Mouse (Mus musculus): ENCODE results near the gene Pigz.
"Not testable (repeated sequence)": the region's sequence is repeated elsewhere in the genome, so short reads cannot be mapped to it uniquely, and the experiment has no call there.

Pigz gene

GRCm38 (mm10) chr16:31931330-31931729 lies 2.3 kb upstream of the Pigz start:
- no peak for DNase-seq (ENCODE audit: low read depth in 2 of 2, low spot score in 2 of 2)

GRCm38 (mm10) chr16:31932255-31932654 lies 1.4 kb upstream of the Pigz start:
- no peak for DNase-seq (ENCODE audit: low read depth in 2 of 2, low spot score in 2 of 2)

GRCm38 (mm10) chr16:31932840-31933697 lies 582 bp upstream of the Pigz start:
- DNase-seq (ENCODE audit: low read depth in 2 of 2, low spot score in 2 of 2): peak; percentile 68 to 76

DNA sequence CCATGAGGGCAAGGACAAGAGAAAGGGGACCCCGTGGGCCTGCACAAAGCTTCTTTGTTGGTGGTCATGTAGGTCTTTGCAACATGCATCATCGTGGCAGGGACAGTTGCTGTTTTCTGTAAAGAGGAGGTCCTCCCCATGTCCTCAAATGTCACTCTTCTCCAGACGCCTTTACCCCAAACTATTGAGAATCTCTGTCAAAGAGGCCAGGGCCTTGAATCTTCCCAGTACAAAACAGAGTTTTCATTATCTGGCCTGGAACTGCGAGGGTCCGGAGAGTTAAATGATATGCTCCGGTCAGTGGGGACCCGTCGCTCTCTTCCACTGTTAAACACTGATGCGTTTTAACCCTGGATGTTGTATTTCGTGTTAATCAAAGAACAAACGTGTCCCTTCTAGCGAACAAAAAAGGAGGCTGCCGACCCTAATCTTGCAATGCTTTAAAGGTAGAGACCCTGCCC lies 929 bp downstream of the Pigz start:
- DNase-seq (ENCODE audit: low read depth in 2 of 2, low spot score in 2 of 2): no peak

DNA sequence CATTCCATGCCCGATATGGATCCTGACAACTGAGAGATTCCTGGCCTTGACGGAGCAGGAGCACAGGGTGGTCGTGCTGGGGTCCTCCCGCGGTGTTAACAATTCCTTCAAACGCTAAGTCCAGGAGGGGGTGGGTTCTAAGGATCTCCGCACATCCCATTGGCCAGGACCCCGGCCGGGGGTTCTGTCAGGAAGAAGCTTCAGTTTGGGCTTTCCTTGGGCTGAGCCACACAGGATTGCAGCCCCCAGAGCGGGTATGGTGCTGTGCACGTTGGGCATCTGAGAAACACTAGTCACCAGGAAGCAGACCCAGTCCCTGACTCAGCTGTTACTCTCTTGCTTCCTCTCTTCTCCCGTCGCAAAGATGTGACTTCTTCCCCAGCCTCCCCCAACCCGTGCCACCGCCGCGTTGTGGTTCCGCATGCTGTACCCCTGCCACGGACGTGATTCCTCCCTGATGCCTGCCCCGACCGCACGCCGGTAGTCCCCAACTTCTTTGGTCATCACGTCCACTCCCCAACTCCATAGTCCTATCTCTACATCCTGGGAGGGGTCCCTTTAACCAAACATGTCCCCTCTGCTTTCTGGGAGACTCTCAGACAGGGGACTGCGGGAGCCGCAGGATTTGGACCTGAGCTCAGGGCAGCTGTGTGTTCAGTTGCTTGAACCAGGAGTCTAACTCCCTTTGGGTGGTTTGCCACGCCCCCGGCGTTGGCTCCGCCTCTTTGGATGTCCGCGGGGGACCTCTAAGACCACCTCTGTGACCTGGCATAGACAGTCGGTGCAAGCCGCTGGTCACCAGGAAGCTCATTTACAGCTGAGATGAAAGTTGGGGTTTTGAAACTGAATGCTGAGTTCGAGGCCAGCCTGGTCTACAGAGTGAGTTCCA lies 1.7 kb downstream of the Pigz start:
- no peak for DNase-seq (ENCODE audit: low read depth in 2 of 2, low spot score in 2 of 2)

DNA sequence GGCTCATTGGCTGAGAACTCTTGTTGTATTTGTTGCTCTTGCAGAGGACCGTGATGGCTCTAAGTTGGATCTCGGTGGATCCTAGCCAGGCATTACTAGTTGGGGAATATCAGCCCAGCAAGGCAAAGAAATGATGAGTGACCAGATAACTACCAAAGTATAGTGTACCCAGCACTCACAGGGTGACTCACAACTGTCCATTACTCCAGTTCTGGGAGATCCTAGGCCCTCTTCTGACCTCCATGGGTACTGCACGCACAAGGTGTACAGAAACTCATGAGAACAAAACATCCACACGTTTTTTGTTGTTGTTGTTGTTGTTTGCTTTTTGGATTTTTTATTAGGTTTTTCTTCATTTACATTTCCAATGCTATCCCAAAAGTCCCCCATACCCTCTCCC lies 2.9 kb downstream of the Pigz start:
- no peak for DNase-seq (ENCODE audit: low read depth in 2 of 2, low spot score in 2 of 2)

- no peak for DNase-seq (ENCODE audit: low read depth in 2 of 2, low spot score in 2 of 2)
These were observed 5.2 kb downstream of the Pigz start for GRCm38 (mm10) chr16:31938856-31939255.

DNA sequence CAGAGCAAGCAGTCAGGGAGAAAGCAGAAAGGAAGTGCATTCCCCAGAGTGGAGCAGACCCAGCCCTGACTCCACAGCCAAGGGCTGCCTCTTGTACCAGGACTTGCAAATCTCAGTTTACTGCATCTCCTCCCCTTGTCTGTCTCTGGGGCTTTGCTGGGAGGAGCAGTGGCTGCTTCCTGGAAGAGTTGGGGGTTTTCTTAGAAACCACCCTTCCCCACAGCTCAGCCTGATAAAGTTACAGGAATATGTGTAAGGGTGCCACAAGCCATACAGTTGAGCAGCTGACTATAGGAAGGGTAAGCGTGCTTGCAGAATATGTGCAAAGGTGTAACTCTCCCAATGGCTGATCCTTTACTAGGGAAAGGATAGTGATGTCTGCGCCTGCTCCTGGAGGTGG lies 6.9 kb downstream of the Pigz start:
- DNase-seq (ENCODE audit: low read depth in 2 of 2, low spot score in 2 of 2): no peak

- peak; percentile 72 to 81 for DNase-seq (ENCODE audit: low read depth in 2 of 2, low spot score in 2 of 2)
These were observed 10.3 kb downstream of the Pigz start for GRCm38 (mm10) chr16:31943980-31944379.

DNA sequence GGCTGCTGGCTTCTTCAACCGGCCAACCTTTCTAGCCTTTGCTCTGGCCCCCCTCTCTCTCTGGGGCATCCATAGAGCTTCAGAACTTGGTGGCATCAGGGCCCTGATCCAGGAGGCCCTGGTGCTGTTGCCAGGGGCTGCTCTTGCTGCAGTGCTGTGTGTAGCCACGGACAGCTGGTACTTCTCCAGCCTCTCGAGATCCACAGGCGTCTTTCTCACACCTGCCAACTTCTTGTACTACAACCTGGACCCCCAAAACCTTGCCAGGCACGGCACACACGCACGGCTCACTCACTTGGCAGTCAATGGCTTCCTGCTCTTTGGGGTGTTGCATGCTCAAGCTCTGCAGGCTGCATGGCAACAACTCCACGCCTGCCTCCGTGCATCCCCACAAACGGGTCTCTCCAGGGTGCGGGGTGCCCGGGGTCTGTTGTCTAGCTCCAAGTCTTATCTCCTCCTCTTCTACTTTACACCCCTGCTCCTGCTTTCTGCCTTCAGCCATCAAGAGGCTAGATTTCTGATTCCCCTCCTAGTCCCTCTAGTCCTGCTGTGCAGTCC lies 11.1 kb downstream of the Pigz start:
- DNase-seq (ENCODE audit: low read depth in 2 of 2, low spot score in 2 of 2): no peak

GRCm38 (mm10) chr16:31945372-31945771 lies 11.7 kb downstream of the Pigz start:
- no peak for DNase-seq (ENCODE audit: low read depth in 2 of 2, low spot score in 2 of 2)

- DNase-seq (ENCODE audit: low read depth in 2 of 2, low spot score in 2 of 2): not testable (repeated sequence)
These were observed 12.3 kb downstream of the Pigz start for GRCm38 (mm10) chr16:31945986-31946385.

DNA sequence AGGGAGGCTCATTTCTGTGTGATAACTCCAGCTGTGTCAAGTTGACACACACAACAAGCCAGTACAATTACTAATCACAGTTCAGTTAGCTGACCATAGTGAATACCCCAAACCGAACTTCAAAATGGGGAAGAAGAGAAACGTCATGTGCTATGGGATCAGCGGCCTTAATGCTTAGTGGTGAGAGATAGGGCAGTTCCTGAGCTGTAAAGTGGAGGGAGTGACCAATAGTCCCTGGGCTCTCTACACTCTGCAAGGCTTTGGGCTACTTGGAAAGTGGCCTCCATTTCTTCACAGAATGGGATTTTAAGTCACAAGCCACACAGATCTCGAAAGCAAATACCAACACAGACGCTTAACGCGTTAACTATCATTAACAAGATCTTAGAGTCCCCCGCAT lies 13.7 kb downstream of the Pigz start:
- no peak for DNase-seq (ENCODE audit: low read depth in 2 of 2, low spot score in 2 of 2)

DNA sequence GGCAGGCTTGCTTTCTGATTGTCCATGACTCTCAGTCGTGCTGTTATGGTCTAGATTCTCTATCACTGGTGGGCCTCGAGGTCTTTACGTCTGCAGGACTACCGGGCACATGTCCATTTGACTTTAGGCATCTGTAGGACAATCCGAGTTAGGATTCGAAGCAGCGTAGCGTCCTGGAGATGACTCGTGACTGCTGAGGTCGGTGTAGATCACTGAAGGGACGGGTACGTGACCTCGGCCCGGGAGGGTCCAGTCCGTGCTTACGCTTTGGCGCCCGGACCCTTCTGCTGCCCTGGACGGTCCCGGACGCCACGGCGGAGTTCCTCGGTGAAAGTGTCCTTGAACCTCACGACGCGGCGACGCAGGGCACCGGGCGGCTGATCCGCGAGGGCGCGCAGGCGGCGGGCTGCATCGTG lies 14.3 kb downstream of the Pigz start:
- no peak for DNase-seq (ENCODE audit: low read depth in 2 of 2, low spot score in 2 of 2)

GRCm38 (mm10) chr16:31948345-31948774 lies 14.7 kb downstream of the Pigz start, which contains the start of the genes 0610012G03Rik and Ncbp2:
Gene 0610012G03Rik, minus strand, starts transcription at chr16:31948494.
Gene Ncbp2, plus strand, starts transcription at chr16:31948513.
- peak; percentile 93 to 96 for DNase-seq (ENCODE audit: low read depth in 2 of 2, low spot score in 2 of 2)

DNA sequence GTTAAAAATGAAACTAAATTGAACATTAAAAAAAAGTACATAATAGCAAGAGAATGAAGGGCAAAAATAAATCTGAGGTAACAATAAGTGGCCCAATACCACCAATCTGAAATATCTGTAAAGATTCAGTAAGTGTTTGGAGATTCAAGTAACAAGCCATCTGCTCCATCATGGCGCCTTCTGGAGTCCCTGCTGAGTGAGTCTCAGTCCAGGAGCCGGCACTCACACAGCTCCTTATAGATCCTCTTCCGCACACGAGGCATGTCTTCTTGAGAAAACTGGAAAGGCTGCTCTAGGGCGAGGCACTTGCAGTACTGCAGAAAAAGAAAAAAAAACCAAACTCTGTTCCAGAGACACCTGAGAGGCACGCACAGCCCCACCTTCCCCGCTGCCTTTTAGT lies 29.6 kb downstream of the Pigz start:
- DNase-seq (ENCODE audit: low read depth in 2 of 2, low spot score in 2 of 2): no peak

DNA sequence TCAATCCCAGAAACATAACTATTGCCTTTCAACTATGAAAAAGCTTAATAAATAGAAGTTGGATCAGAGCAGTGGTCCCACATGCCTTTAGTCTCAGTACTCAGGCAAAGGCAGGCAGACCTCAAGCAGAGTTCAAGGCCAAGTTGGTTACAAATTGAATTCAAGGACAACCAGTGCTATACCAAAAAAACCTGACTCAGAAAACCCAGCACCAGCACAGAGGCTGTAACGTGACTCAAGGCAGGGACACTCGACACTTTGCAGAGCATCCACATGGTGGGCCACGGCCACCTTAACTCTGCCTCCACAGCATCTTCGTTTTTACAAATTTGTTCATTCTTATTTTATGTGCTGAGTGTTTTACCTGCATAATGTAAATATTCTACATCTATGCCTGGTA lies 41.6 kb downstream of the Pigz start:
- no peak for DNase-seq (ENCODE audit: low read depth in 2 of 2, low spot score in 2 of 2)

DNA sequence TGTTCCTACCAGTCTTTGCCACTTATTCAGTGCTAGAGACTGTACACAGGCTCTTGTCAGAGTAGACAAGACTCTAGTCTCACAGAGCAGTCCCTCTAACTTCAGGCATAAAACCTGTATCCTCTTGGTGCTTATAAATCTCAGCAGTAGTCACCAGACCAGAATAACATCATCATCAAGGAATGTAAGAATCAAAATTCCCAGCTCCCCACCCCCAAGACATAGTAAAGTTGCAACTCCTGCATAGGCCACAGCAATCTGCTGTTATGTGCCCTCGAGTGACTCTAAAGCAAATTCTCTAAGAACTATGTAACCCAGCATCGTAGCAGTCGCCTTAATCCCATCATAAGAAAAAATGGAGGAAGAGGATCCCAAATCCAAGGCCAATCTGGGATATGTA lies 45.9 kb downstream of the Pigz start:
- DNase-seq (ENCODE audit: low read depth in 2 of 2, low spot score in 2 of 2): no peak

DNA sequence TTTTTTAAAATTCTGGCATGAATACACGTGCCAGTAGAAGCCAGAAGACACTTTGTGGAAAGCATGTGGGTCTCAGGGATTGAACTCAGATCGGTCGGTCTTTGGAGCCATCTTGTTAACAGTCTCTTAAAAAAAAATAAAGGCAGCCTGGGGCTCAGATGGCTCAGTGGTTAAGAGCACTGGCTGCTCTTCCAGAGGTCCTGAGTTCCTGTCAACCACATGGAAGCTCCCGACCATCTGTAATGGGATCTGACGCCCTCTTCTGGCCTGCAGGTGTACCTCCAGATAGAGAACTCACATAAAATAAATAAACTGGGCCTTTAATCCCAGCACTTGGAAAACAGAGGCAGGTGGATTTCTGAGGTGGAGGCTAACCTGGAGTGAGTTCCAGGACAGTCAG lies 47.3 kb downstream of the Pigz start:
- no peak for DNase-seq (ENCODE audit: low read depth in 2 of 2, low spot score in 2 of 2)

- DNase-seq (ENCODE audit: low read depth in 2 of 2, low spot score in 2 of 2): no peak
These were observed 58.4 kb downstream of the Pigz start for GRCm38 (mm10) chr16:31992039-31992438.

GRCm38 (mm10) chr16:31993195-31993594 lies 59.5 kb downstream of the Pigz start:
- no peak for DNase-seq (ENCODE audit: low read depth in 2 of 2, low spot score in 2 of 2)
